Mouse (Mus musculus): ENCODE data around the gene Dis3l2.

Dis3l2 gene

GRCm38 (mm10) chr1:87009156-87009555 lies 305.5 kb downstream of the Dis3l2 start:
- no peak for DNase-seq (ENCODE audit: low read depth, low spot score)

- DNase-seq (ENCODE audit: low read depth, low spot score): no peak
Observed at GRCm38 (mm10) chr1:87010629-87011330, 307.2 kb downstream of the Dis3l2 start.

DNA sequence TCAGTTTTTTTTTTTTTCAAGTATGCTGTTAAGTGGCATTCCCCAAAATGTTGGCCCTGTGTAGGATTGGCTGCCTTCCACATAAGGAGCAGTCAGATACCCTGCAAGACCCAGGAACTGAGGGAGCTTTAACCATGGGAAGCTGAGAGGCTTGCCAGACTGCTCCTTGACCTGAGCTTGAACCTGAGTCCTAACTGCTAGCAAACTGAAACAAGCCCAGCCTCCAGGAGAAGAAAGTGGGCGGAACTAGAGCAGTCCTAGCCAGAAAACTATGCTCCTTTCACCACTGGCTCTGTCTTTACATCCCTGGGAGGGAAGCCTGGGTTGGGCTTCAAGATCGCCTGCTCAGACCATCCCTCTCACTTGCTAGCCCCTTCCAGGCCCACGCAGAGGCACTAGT lies 308.1 kb downstream of the Dis3l2 start:
- peak; percentile 46 for DNase-seq (ENCODE audit: low read depth, low spot score)

DNA sequence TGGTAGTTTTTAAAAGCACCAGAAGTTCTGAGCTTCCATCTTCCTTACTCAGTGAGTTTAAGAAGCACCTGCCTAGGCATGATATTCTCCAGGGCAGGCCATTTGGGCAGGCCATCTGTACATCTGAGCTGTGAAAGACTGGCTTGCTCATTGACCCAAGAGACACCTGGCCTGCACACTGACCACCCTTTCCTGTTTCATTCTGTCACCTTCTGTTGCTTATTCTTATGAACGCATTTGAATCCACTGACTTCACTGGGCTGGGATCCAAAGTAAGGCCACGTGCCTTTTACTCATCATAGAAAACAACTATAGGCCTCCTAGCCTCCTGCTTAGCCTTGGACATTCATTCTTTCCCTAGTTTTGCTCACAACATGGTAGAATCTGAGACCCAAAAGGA lies 309.0 kb downstream of the Dis3l2 start:
- DNase-seq (ENCODE audit: low read depth, low spot score): no peak

- DNase-seq (ENCODE audit: low read depth, low spot score): no peak
Observed at GRCm38 (mm10) chr1:87020714-87021113, 317.1 kb downstream of the Dis3l2 start.

DNA sequence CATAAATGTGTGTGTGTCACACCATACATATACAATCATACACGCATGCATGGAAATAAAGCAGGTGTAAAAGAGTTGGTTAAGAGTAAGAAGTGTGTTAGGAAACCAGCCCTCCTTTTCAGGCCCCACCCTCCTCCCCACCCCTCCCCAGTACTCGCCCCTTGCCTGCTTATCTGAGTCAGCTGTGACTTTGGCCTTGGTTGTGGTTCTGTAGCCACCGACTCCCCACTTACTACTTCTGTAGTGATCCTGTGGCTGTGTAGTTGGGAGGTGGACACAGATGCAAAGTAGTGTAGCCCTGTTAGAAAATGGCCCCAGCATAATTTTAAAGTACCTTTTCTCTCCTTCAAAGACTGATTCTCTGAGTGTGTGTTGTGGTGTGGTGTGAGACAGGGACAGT lies 318.0 kb downstream of the Dis3l2 start:
- no peak for DNase-seq (ENCODE audit: low read depth, low spot score)

DNA sequence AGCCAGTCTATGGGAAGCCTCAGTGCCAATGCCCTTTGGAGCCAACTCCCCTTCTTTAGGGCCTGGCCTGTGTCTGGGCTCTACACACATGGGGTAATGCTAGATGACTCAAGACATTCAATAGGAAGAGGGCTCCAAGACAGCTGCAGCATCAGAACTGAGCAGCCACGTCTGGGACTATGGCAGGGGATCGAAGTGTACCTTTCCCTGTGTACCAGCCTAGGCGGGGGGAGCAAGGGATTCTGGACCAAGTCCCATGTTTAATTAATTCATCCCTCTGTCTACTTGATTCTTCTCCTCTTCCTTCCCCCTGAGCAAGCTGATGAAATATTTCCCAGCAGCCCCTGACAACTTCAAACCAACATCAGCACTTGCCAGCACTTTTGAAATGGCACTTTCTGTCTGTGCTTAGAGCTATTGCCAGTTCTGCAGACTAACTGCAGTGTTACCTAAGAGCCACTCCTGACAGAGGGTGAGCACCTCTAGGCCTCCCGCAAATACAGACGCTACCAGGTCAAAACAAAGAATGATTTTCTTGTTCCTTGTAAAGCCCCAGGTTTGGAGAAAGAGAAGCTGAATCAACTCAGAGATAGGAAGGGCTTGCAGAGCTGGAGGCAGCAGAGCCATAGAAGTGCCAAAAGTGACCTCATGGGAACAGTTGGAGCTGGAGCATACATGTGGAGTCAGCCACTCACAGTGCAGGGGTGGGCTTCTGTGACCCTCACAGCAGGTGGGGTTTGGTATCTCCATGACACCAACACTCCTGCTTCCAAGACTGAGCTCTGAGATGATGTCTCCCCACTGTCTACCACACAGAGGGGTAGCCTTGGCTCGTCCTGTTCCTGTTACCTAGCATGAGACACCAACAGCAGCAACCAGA lies 319.9 kb downstream of the Dis3l2 start:
- DNase-seq (ENCODE audit: low read depth, low spot score): no peak

DNA sequence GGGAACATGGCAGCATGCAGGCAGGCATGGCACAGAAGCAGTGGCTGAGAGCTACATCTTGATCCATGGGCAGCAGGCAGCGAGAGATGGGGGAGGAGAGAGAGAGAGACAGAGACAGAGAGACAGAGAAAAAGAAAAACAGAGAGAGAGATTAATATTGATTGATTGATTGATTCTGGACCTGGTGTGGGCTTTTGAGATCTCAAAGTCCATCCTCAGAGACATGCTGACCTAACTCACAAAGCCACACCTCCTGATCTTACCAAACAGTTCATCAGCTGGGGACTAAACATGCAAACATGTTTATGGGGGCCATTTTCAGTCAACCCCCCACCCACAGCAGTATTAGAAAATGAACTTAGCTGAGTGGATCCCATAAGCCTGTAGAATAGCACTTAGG lies 321.4 kb downstream of the Dis3l2 start:
- DNase-seq (ENCODE audit: low read depth, low spot score): no peak

- DNase-seq (ENCODE audit: low read depth, low spot score): no peak
Observed at GRCm38 (mm10) chr1:87028786-87029185, 325.2 kb downstream of the Dis3l2 start.

DNA sequence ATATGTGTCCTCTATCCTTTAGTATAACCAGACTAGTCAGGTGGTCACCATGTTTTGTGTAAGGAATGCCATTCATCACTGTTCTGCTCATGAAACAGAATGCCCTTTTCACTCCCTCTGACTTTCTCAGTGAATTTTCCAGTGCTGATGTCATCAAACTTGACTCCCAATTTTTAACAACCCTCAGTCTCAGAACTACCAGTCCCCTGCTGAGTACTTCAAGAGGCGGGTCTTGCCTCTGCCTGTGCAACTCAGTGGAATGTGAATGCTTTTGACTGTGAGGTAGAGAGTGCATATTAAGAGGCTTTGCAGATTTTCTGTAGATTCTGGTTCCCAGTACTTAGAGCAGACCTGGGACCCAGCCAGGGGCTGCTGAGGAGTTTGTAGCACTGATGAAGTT lies 327.0 kb downstream of the Dis3l2 start:
- peak; percentile 21 for DNase-seq (ENCODE audit: low read depth, low spot score)

GRCm38 (mm10) chr1:87032466-87032865 lies 328.9 kb downstream of the Dis3l2 start:
- no peak for DNase-seq (ENCODE audit: low read depth, low spot score)

DNA sequence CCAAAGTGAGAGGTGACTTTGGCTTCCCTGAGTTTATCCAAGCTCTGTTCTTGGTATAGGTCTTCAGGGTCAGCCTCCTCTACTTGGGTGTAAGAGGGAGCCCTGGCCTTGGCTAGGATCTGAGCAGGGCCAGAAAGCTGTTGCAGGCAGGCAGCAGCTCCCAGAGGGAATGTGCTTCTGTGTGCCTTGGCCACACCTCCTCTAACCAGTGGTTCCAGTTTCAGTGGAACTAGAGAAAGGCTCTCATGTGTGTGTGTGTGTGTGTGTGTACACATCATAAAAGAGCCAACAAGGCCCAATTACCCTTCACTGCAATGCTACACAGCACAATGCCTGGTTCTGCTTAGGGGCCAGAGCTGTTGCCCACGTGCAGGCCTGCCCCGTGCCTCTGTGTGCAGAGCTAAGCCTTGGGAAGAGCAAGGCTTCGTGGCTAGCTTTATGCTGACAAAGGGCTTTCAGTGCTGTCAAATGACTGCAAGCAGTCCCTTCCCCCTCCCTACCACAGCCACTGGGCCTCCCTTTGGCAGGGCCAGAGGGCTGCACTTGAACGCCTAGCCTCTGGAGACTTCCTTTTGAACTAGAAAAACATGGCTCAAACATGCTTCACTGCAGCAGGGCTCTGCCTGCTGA lies 332.0 kb downstream of the Dis3l2 start:
- peak; percentile 23 for DNase-seq (ENCODE audit: low read depth, low spot score)

GRCm38 (mm10) chr1:87036334-87036733 lies 332.7 kb downstream of the Dis3l2 start:
- DNase-seq (ENCODE audit: low read depth, low spot score): peak; percentile 24

- no peak for DNase-seq (ENCODE audit: low read depth, low spot score)
Observed at GRCm38 (mm10) chr1:87038477-87039070, 335.0 kb downstream of the Dis3l2 start.

DNA sequence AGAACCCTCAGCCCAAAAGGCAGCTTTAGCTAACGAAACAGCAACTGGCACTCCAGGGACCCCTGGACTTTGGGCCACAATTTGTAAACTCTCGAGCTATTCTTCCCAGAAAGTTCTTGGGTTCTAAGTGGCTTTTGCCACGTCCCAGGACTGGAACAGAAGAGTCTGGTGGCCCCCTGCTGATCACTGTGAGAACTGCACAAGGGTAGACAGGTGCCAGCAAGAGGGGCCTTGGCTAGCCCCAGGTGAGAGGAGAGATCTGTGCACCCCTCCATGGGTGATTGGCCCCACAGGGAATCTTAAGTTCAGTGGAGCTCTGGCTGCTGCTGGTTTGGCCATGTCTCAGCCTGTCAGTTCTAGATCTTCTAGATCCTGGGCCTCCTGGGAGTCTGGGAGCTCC lies 337.5 kb downstream of the Dis3l2 start:
- DNase-seq (ENCODE audit: low read depth, low spot score): peak; percentile 76

- DNase-seq (ENCODE audit: low read depth, low spot score): peak; percentile 75
Observed at GRCm38 (mm10) chr1:87041814-87042438, 338.3 kb downstream of the Dis3l2 start.

- DNase-seq (ENCODE audit: low read depth, low spot score): no peak
Observed at GRCm38 (mm10) chr1:87050072-87050471, 346.5 kb downstream of the Dis3l2 start.

GRCm38 (mm10) chr1:87050700-87051099 lies 347.1 kb downstream of the Dis3l2 start:
- no peak for DNase-seq (ENCODE audit: low read depth, low spot score)

DNA sequence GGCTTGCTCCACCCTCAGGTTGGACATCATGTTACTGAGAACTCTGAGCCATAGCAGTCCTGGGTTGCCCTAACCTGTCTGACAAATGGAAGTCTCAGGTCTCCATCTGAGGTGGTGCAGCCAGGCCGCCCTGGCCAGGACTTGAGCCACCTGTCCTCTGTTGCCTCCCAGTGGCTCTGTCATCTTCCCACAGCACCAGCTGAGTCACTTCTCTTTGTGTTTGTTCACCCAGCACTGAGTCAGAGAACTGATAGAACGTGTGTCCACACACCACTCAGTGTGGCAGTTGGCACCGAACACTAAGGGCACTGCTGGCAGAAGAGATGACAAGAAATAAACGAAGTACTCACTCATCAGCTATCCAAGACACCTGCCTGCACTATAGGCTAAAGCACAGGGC lies 347.8 kb downstream of the Dis3l2 start:
- DNase-seq (ENCODE audit: low read depth, low spot score): no peak

- DNase-seq (ENCODE audit: low read depth, low spot score): no peak
Observed at GRCm38 (mm10) chr1:87057075-87057474, 353.5 kb downstream of the Dis3l2 start.

DNA sequence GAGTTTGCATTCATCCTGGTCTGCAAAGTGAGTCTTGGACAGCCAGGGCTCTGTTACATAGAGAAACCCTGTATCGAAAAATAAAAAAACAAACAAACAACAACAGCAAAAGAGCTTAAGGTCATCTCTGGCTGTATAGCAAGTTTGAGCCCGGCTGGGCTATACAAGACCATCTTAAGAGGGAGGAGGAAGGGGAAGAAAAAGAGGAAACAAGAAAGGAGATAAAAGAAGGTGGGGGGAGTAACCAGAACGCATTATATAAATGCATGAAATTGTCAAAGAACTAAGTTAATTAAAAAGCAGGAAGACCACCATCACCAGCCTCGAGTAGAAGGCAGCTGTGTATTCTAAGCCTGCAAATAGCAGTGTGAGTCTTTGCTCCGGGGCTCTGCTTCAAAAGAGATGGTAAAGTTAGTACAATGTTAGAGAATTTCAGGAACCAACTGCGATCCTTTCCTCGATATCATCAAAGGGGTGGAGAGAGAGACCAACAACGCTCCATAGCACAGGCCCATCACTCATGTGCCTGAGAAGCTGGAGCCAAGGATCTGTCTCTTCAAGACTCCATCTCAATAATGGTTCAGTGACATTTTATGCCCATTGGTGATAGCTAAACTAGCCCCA lies 355.5 kb downstream of the Dis3l2 start:
- no peak for DNase-seq (ENCODE audit: low read depth, low spot score)
